Mouse (Mus musculus): ENCODE measurements around the gene Galnt13.
"Not testable (repeated sequence)": the region's sequence is repeated elsewhere in the genome, so short reads cannot be mapped to it uniquely, and the experiment has no call there.

Gene Galnt13

GRCm38 (mm10) chr2:54936369-54936768, 500.3 kb downstream of the Galnt13 start:
- no peak for DNase-seq

DNA sequence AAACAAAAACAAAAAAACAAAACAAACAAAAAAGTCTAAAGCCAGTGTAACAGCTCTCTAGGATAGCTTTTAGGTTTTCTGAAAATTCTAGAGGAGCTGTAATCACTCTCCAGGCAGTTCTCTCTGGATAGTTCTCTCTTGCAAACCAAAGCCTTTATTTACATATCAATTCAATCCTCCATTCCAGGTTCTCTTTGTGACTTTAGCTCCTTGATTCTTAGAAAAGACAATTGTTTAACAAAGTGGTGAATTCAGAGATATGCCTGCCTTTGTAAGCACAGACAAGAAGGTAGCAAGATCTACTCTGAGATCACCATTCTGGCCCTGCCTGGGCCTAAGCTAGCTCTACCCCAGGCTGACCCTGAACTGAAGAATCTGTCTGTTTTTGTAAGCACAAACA, 501.2 kb downstream of the Galnt13 start:
- DNase-seq, result no peak

DNA sequence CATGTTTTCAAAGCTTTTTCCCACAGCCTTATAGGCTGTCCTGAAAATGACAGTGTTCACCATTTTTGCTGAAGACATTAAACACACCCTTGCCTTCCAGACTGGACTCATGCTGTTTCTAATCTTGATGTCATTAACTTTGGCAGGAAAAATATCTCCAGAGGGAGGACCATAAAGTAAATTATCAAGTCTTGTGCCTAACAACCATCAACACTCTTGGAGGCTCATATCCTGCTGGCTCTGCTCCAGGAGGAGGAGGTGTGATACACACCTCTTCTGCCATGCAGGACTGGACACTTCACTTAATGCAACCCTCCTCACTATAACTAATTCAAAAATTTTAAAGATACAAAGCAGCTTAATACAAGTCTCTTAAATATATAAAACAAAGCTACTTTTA, 502.0 kb downstream of the Galnt13 start:
- no peak for DNase-seq

DNA sequence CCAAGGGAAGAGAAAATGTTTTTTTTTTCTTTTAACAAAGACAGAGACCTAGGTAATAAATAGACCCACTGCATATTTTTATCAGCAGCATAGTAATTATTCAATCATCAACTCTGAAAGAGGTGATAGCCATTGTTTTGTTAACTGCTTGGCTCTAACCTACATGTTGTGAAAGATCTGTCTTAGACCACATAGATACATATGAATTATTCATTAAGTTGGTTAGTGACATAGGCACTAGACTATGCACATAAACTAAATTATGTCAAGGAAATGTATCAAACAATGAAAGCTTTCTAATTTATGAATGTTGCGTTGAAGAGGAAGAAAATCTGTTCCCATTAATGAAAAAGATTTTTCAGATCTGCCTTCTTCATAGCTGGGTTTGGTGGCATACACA, 507.3 kb downstream of the Galnt13 start:
- no peak for DNase-seq

DNA sequence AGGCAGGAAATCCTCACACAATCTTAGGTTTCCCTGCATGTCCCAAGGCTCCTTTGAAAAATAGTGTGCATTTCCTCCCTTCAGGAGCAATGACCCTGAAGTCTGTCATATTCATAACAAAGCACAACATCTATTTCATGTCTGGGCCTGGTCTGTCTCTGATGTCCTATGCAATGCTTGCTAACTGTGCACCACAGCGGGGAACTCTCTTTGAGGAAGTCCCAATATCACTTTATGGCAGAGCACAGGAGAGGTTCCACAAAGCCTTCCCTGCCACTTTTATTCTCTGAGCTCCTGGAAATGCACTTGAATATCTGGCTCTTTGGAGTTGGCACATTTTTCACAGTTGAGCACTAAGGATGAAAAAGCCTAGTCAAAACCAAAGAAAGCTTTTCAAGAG, 547.7 kb downstream of the Galnt13 start:
- DNase-seq, result no peak

GRCm38 (mm10) chr2:55022539-55022938, 586.4 kb downstream of the Galnt13 start:
- not testable (repeated sequence) for DNase-seq

DNA sequence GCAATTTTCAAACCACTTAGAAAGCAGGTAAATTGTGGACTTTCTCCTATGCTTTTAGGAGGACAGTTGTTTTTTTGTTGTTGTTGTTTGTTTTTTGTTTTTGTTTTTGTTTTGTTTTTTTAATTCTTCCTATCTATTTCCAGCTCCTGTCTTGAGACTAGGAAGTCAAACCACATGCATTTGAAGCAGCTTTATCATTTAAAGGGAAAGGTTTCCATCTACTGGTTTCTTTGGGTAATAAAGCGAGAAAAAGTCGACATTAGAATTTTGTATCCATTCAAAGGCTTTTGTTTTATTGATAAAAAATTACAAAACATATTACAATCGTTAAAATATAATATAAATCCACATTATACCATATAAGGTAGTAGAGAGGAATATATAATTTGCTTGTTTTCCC, 598.5 kb downstream of the Galnt13 start:
- DNase-seq, result no peak

GRCm38 (mm10) chr2:55065469-55066315, 629.6 kb downstream of the Galnt13 start:
- no peak for DNase-seq

DNA sequence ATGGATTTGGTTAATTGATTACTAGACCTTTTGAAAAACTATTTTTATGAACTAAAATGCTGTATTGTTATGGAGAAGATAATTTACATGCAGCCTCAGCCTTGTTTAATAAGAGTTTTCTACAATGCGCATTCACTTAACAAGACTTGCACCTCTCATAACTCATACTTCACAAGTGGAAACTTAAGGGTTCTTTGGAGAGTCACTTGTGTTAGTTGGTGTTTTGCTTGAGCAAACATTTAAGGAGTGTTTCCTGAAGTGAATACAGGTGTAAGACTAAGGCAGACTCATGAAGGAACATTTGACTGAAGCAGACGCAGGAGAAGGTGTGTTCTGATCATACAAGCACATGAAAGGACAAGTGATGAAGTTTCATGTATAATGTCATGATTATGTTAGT, 649.5 kb downstream of the Galnt13 start:
- DNase-seq, result no peak

DNA sequence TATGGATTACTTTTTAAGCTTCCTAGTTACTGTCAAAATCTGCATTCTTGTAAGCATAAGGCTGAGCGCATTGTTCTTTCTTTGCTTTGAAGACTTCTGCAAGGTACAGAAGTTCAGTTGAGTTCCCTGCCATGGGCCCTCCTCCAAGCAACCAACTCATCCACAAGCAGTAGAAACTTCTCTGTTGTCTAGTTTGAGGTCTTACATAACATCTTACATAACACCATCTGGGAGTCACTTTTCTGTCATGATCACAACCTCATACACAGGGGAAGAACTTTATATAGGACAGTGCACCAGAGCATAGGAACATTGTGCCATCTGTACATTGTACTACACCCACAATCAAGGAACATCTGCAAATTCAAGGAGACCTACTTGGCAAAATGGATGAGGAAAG, 651.9 kb downstream of the Galnt13 start:
- no peak for DNase-seq

DNA sequence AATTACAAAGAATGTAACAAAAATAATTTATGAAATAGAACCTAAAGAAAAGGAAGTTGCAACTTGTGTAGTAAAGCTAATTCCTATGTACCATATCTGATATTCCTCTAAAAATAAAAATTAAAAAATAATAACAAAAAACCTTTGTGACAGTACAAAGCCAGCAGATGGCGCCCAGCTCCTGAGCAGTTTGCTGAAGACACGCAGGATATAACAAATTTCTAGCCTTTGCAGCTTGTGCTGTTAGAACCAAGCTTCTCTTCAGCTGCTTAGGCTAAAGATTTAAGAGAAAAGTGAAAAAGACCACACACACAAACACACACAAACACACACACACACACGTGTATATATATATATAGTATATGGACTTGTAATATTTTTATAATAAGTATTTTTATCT, 654.2 kb downstream of the Galnt13 start:
- DNase-seq, result peak; percentile 32 to 45

DNA sequence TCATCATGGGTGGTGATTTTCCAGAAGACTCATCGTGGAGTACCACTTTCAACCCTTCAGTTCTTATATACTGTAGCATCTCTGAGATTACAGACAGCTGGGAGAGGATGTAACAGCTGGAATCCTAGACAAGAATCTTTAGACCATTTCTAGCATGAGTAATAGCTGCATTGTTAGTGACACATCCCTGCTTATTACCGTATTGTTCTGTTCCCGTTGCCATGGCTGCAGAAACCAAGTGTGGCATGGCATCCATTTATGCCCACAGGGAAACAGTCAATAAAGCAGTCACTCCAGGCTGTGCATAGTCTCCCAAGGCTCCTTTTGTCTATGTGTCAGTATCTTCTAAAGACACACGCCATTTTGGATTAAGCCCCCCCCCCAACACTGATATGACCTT, 655.4 kb downstream of the Galnt13 start:
- no peak for DNase-seq

DNA sequence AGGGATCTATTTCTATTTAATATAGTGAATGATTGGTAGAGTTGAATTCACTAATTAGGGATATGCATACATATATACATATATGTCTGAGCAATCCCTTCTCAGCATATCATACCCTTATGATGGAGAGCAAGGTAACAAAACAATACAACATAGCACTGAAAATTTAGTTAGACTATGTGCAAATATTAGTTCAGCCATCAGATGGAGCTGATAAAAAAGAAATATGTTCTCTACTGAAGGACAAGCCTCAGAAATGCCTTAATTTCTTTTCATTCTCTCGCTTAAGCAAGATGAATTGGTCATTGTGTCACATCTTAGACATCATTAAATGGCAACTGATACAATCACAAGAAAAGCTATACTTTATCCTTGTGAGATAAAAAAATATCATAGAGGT, 663.0 kb downstream of the Galnt13 start:
- DNase-seq, result no peak

- no peak for DNase-seq
Measured at GRCm38 (mm10) chr2:55101279-55101678, 665.2 kb downstream of the Galnt13 start.

DNA sequence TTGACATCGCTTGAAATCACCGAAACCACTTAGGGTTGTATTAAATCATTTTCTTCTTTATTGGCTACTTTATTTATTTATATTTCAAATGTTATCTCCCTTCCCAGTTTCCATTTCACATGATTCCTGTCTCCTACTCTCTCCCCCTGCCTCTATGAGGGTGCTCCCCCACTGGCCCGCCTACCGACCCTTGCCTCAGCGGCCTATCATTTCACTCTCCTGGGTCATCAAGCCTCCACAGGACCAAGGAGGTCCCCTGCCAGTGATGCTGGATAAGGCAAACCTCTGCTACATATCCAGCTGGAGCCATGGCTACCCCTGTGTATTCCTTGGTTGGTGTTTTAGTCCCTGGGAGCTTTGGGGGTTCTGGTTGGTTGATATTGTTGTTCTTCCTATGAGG, 667.4 kb downstream of the Galnt13 start:
- no peak for DNase-seq

GRCm38 (mm10) chr2:55107828-55108227, 671.7 kb downstream of the Galnt13 start:
- DNase-seq, result no peak

GRCm38 (mm10) chr2:55153089-55153488, 717.0 kb downstream of the Galnt13 start:
- DNase-seq, result no peak

- no peak for DNase-seq
Measured at GRCm38 (mm10) chr2:55164781-55165180, 728.7 kb downstream of the Galnt13 start.
